Mouse (Mus musculus) olfactory bulb, adult 2 months (tissue): ENCODE measurements around the gene Golga7b.

Experiments used
- CTCF ChIP-seq: fragments of 200-500 bp; IDR thresholded peaks from 2 replicates; pipeline ENCODE4 v1.5.1; 2012; ENCODE audit warnings: low read depth, mild to moderate bottlenecking, low read length, moderate library complexity; ENCODE audit not compliant: insufficient read depth
- POLR2A ChIP-seq: fragments of 200-500 bp; IDR thresholded peaks from 2 replicates; pipeline ENCODE4 v1.6.1; 2012; ENCODE audit warnings: mild to moderate bottlenecking, low read depth, low read length, moderate library complexity; ENCODE audit not compliant: insufficient read depth

DNA sequence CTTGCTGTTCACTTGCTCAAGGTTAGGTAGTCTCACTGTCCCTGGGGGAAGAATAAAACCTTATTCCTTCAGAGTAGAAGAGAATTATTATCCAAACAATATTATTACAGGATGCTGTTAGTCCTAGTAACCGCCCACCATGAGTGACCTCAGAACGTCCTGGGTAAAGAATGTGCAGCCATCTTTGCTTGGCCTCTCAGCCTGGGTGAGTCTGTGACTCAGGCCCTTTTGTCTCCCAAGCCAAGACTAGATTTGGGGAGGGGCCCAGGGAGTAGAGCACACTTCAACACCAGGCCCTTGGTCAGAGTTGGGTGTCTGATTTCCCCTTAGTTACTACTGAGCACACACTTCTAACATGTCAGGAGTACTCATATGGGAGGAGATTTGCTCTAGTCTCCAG lies 32.8 kb upstream of the Golga7b start:
- TF ChIP-seq CTCF (no peak), POLR2A (no peak)
